Mouse (Mus musculus) liver, adult 2 months (tissue): Measurements from ENCODE around the gene Best1. TPM values are rescaled to one million over a fixed set of nuclear protein-coding genes. Genes with fewer than 3 reads are reported as not detected.
A peak's percentile ranks its signal among the peaks of the same experiment; 100 is the strongest.

Experiments
- DNase-seq: peaks from one replicate; pipeline ENCODE4 v3.0.0-alpha.2; 2011; ENCODE audit warnings: low read depth, low spot score; ENCODE audit errors: extremely low read depth
- H3K27ac ChIP-seq: fragments of 200-500 bp; replicated peaks from 2 replicates; pipeline ENCODE4 v1.5.1; 2012; ENCODE audit warnings: low read depth, mild to moderate bottlenecking, control low read depth, inconsistent platforms, low read length; ENCODE audit not compliant: insufficient read depth
- H3K27me3 ChIP-seq: fragments of 200-500 bp; 2 replicates; pipeline ENCODE4 v1.6.1; 2012; ENCODE audit warnings: mild to moderate bottlenecking, moderate library complexity, low read length, inconsistent platforms; ENCODE audit not compliant: control insufficient read depth, insufficient read depth
- H3K36me3 ChIP-seq: fragments of 200-500 bp; 2 replicates; pipeline ENCODE4 v1.6.1; 2012; ENCODE audit warnings: low read length, inconsistent platforms; ENCODE audit not compliant: control insufficient read depth, insufficient read depth
- H3K4me1 ChIP-seq: fragments of 200-500 bp; 2 replicates; pipeline ENCODE4 v1.6.1; 2011; ENCODE audit warnings: low read length; ENCODE audit not compliant: control insufficient read depth, insufficient read depth
- H3K4me3 ChIP-seq: fragments of 200-500 bp; 2 replicates; pipeline ENCODE4 v1.5.1; 2011; ENCODE audit warnings: low read depth, mild to moderate bottlenecking, control low read depth, low read length, moderate library complexity; ENCODE audit not compliant: insufficient read depth
- H3K79me2 ChIP-seq: fragments of 200-500 bp; 2 replicates; pipeline ENCODE4 v1.6.1; 2012; ENCODE audit warnings: inconsistent platforms, mild to moderate bottlenecking, low read length, moderate library complexity; ENCODE audit not compliant: control insufficient read depth, insufficient read depth
- H3K9ac ChIP-seq: fragments of 200-500 bp; 2 replicates; pipeline ENCODE4 v1.6.1; 2012; ENCODE audit warnings: low read depth, mild to moderate bottlenecking, control low read depth, inconsistent platforms, low read length
- CTCF ChIP-seq: fragments of 200-500 bp; IDR thresholded peaks from 2 replicates; pipeline ENCODE4 v1.5.1; 2011; ENCODE audit warnings: low read depth, low read length, control low read depth
- POLR2A ChIP-seq: fragments of 200-500 bp; IDR thresholded peaks from 2 replicates; pipeline ENCODE4 v1.6.1; 2011; ENCODE audit warnings: low read length, control low read depth; ENCODE audit not compliant: insufficient read depth; ENCODE audit errors: extremely low read depth
- WGBS: fragments of 180-500 bp; shearing (Covaris S2); methylation state at CpG from one replicate; pipeline ENCODE4 v1.1.7; 2018; 5-methylcytosine and 5-hydroxymethylcytosine counted together
- polyA plus RNA-seq: library from polyadenylated mRNA; depleted of rRNA; stranded (reverse); fragments of >200 nt; gene quantifications from 2 replicates; pipeline ENCODE4 v1.2.3, GENCODE M21; 2012
- total RNA-seq: library from RNA; depleted of rRNA; stranded (reverse); fragments of >200 nt; gene quantifications from 2 replicates; pipeline ENCODE4 v1.2.3, GENCODE M21; 2014

Gene Best1
- total and polyA plus RNA-seq, 2 experiments, result 0.05 TPM; not detected in 1

DNA sequence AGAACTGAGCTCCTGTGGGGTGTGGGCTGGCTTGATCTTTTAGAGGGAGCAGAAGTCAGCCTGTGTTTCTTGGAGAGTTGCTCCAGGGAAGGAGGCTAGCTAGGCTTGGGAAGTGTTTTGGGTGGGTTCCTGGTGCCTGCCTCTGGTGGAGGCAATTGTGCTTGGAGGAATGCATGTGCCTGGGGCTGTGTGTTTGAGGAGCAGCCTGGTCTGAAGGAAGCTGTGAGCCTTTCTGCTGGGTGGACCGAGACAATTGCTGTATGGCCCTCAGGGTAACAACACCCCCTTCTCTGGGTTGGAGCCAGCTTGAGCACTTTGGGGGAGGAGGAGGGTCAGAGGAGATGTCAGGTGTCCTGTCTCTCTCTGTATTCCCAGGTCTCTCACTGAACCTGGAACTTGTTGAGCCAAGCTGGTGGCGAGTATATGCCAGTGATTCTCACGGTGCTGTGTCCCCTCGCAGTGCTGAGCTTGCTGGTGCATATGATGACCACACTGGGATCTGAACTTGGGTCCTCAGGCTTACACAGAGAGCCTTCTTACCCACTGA is 17.9 kb upstream of the Best1 start:
- no peaks in the 10 kb centered on the region for H3K27me3 ChIP-seq
- H3K4me1 ChIP-seq, result peaks cover 5% of the 10 kb centered on the region
- H3K27ac ChIP-seq, result no peak overlapping the region
- TF ChIP-seq POLR2A (no peak), CTCF (no peak)
- H3K36me3 ChIP-seq, result no peaks in the 10 kb centered on the region
- WGBS, result 84% methylated on average over 4 of the region's 4 CpGs
- no peaks in the 10 kb centered on the region for H3K79me2 ChIP-seq
- peak overlapping the region; percentile 69 for H3K4me3 ChIP-seq
- DNase-seq, result no peak
- peak overlapping the region; percentile 81 for H3K9ac ChIP-seq

DNA sequence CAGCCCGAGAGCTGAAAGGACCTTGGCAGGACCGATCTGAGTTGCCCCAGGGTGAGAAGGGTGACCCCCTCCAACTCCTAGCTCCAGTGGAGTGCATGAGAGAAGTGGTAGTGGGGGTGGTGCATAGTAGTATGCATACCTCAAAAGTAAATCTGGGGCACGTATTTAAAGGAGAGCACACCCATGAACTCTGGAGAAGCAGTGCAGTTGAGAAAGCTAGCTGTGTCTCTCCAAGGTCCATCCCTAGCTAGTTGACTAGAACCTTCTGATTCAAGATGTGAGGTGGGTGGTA is 17.0 kb upstream of the Best1 start:
- Histone ChIP-seq H3K27me3 (no peaks in the 10 kb centered on the region), H3K27ac (peak overlapping the region; percentile 26; the same call in 1 of the 2 replicates), H3K36me3 (no peaks in the 10 kb centered on the region), H3K4me1 (peaks cover 4% of the 10 kb centered on the region), H3K9ac (peak overlapping the region; percentile 81), H3K4me3 (peak overlapping the region; percentile 69), H3K79me2 (no peaks in the 10 kb centered on the region)
- 4% methylated on average over 3 of the region's 3 CpGs for WGBS
- TF ChIP-seq CTCF, result no peak
- TF ChIP-seq POLR2A, result no peak
- DNase-seq, result no peak

DNA sequence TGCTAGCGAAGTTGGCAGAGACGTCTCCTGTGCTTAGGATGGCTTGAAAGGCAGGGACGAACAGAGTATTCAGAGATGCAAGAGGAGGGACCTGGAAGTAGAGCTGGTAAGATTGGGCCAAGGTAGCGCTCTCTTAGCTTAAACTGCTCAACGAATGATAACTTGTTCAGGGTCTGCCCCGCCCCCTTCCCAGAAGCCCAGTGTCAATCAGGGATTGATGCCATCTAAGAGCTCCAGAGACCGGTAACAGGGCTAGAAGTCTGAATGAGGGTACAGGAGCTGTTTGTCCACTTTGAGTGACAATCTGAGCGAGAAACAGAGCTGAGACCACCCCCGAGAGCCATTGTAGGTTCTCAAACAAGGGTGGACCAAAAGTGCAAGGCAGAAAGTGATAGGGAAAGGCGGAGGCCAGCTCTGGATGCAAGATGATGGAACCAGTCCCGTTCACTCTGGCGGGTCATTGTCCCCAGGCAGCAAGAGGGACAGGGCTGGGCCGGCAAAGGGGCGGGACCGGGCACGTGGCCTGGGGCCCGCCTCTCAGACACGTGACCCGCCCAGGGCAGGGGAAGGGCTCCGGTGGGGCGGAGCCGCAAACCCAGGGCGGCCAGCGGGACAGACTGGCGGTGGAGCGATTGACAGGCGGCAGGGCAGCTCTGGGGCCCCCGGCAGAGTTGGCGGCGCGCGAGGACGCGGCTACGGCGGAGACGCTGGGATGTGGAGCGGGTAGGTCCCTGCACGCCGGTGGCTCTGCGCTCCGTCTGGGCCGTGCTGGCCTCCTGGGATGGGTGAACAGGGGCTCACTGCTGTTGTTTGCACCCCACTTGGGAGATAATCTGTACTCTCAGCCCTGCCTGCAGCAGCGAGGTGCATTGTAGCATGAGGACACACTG is 16.4 kb upstream of the Best1 start:
- Histone ChIP-seq H3K79me2 (no peaks in the 10 kb centered on the region), H3K9ac (peak overlapping the region; percentile 81), H3K27me3 (no peaks in the 10 kb centered on the region), H3K4me3 (peak overlapping the region; percentile 69), H3K36me3 (no peaks in the 10 kb centered on the region), H3K27ac (peak overlapping the region; percentile 26), H3K4me1 (peaks cover 3% of the 10 kb centered on the region)
- WGBS, result 6% methylated on average over 44 of the region's 44 CpGs
- TF ChIP-seq POLR2A, result peak; percentile 63; the same call in 1 of the 2 replicates
- TF ChIP-seq CTCF, result no peak
- DNase-seq, result peak; percentile 80

DNA sequence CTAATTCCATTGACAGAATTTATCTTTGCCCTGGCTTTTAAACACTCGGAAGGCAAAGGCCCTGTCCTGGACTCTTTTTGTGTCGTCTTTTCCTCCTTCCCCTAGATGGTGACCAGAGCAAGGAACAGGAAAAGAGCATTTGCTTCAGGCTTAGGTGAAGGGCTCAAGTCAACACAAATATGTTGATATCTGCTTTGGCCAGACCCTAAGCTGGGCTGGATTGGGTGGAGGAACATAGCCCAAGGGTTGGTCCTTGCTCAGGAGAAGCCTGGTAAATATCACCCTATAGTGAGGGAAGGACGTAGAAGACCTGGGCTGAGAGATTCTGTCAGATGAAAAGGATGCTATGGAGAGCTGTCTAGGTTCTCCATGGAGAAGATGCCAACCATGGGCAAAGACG is 14.7 kb upstream of the Best1 start:
- H3K27me3 ChIP-seq, result no peaks in the 10 kb centered on the region
- peaks cover 2% of the 10 kb centered on the region for H3K4me1 ChIP-seq
- 85% methylated on average over 4 of the region's 4 CpGs for whole genome bisulfite sequencing
- no peaks in the 10 kb centered on the region for H3K79me2 ChIP-seq
- no peaks in the 10 kb centered on the region for H3K36me3 ChIP-seq
- TF ChIP-seq POLR2A (no peak), CTCF (no peak)
- no peak overlapping the region for H3K27ac ChIP-seq
- no peak for DNase-seq
- H3K9ac ChIP-seq, result no peak overlapping the region
- H3K4me3 ChIP-seq, result no peak overlapping the region

DNA sequence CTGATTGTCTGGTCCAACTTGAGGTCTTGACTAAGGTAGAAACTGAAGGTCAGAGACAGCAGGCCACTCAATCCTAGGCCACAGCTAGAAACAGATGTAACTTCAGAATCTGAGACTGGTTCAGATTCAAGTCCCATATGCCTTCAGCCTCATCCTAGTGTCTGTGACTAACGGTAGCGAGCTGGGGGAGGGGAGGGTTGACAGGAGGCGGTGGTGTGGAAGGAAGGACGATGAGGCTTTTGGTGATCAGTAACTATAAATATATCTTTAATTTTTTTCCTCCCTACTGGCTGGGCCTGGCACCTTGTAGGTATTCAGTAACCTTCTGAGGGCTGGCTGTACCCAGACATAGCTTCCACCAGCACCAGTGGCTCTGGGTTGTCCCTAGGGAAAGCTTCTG is 14.0 kb upstream of the Best1 start:
- no peak overlapping the region for H3K27ac ChIP-seq
- H3K79me2 ChIP-seq, result no peaks in the 10 kb centered on the region
- H3K9ac ChIP-seq, result no peak overlapping the region
- 93% methylated on average over 4 of the region's 4 CpGs for WGBS
- H3K27me3 ChIP-seq, result no peaks in the 10 kb centered on the region
- peaks cover 2% of the 10 kb centered on the region for H3K4me1 ChIP-seq
- no peak for DNase-seq
- TF ChIP-seq POLR2A, result no peak
- no peak for TF ChIP-seq CTCF
- no peaks in the 10 kb centered on the region for H3K36me3 ChIP-seq
- no peak overlapping the region for H3K4me3 ChIP-seq

DNA sequence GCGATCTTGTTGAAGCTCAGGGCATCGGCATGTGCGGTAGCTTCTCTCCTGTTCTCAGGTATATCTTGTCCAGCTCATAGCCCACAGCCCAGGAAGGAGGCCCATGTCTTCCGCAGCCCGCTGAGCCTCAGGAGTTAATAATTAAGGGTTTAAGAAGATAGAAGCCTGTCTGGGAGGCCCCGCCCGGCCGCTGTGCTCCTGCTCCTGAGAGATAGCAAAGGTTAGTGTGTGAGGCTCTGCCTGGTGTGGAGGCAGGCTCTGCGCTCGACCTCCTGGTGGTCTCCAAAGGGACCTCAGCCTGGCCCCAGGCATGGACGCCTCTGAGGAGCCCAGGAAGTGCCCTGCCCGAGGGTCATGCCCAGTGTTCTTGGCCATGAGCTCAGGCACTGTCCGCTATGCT is 13.4 kb upstream of the Best1 start:
- Histone ChIP-seq H3K36me3 (no peaks in the 10 kb centered on the region), H3K4me1 (peaks cover 2% of the 10 kb centered on the region), H3K79me2 (no peaks in the 10 kb centered on the region), H3K4me3 (no peak overlapping the region), H3K27ac (no peak overlapping the region), H3K9ac (no peak overlapping the region), H3K27me3 (no peaks in the 10 kb centered on the region)
- TF ChIP-seq CTCF (no peak), POLR2A (no peak)
- WGBS, result 78% methylated on average over 13 of the region's 13 CpGs
- no peak for DNase-seq
